Mouse (Mus musculus): ENCODE data around the gene Gm28048. TPM values are rescaled to one million over a fixed set of nuclear protein-coding genes. Genes with fewer than 3 reads are reported as not detected.
A peak's percentile ranks its signal among the peaks of the same experiment; 100 is the strongest.

Gm28048 gene
- polyA plus RNA-seq, 1 experiment, result 1.9 TPM

- Histone ChIP-seq H3ac (ENCODE audit: control insufficient read depth, insufficient read length) (no peak overlapping the region), H3K79me2 (ENCODE audit: control insufficient read depth, insufficient read depth) (peaks cover 79% of the 10 kb centered on the region), H3K4me2 (ENCODE audit: low read depth) (peak overlapping the region; percentile 51), H3K27me3 (ENCODE audit: control insufficient read depth, insufficient read depth, insufficient read length) (no peaks in the 10 kb centered on the region), H3K4me3 (no peak overlapping the region), H3K36me3 (ENCODE audit: control insufficient read depth, insufficient read depth) (no peaks in the 10 kb centered on the region)
- no peak for TF ChIP-seq REST (IDR thresholded peaks at IDR 0.05; ENCODE audit: insufficient read depth, insufficient read length)
- TF ChIP-seq POLR2AphosphoS2 (IDR thresholded peaks at IDR 0.05; ENCODE audit: insufficient read length, low read depth), result no peak
- TF ChIP-seq MYOD1 (IDR thresholded peaks at IDR 0.05; ENCODE audit: control insufficient read depth in 1 of 3, insufficient read length in 2 of 3, low read depth in 2 of 3), result no peak
- no peak for TF ChIP-seq E2F4 (IDR thresholded peaks at IDR 0.05; ENCODE audit: insufficient read depth)
- no peak for TF ChIP-seq TCF3 (IDR thresholded peaks at IDR 0.05; ENCODE audit: insufficient read length, low read depth)
- no peak for TF ChIP-seq USF1 (IDR thresholded peaks at IDR 0.05; ENCODE audit: low read depth)
- no peak for TF ChIP-seq POLR2A (IDR thresholded peaks at IDR 0.05; ENCODE audit: insufficient read length, low read depth)
- TF ChIP-seq MYOG (IDR thresholded peaks at IDR 0.05; ENCODE audit: control insufficient read depth in 1 of 3, insufficient read depth in 1 of 3, insufficient read length in 2 of 3, low read depth in 2 of 3), result no peak
- TF ChIP-seq TCF12 (IDR thresholded peaks at IDR 0.05; ENCODE audit: insufficient read depth, poor library complexity, severe bottlenecking), result no peak
- no peak for TF ChIP-seq CEBPB (IDR thresholded peaks at IDR 0.05; ENCODE audit: insufficient read depth, poor library complexity, severe bottlenecking)
- TF ChIP-seq SRF (IDR thresholded peaks at IDR 0.05; ENCODE audit: control insufficient read depth, insufficient read length, low read depth), result no peak
- no peak for TF ChIP-seq MAX (IDR thresholded peaks at IDR 0.05; ENCODE audit: low read depth)
Measured at GRCm38 (mm10) chr11:22978711-22979110, 3.2 kb downstream of the Gm28048 start.

DNA sequence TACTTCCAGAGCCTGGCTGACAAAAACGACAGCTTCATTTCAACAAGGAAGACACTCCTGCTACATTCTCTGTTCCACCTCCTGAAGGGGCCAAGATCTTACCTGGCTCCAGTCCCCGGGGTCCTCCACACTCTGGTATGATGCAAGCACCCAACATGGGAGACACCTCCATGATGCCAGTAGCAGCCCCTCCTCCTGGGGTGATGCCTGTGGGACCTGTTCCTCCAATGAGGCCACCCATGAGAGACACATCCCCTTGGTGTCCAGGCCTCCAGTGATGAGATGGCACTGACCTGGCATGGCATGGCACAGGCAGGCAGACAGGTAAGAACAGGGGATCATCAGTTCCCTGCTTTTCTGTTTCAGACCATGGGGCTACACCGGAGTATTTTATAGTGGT is 3.7 kb downstream of the Gm28048 start:
- Histone ChIP-seq H3K36me3 (ENCODE audit: control insufficient read depth, insufficient read depth) (no peaks in the 10 kb centered on the region), H3K79me2 (ENCODE audit: control insufficient read depth, insufficient read depth) (peaks cover 84% of the 10 kb centered on the region), H3K4me2 (ENCODE audit: low read depth) (peak overlapping the region; percentile 43), H3K27me3 (ENCODE audit: control insufficient read depth, insufficient read depth, insufficient read length) (no peaks in the 10 kb centered on the region), H3K4me3 (no peak overlapping the region), H3ac (ENCODE audit: control insufficient read depth, insufficient read length) (no peak overlapping the region)
- no peak for TF ChIP-seq TCF12 (IDR thresholded peaks at IDR 0.05; ENCODE audit: insufficient read depth, poor library complexity, severe bottlenecking)
- peak; percentile 35 for TF ChIP-seq POLR2A (IDR thresholded peaks at IDR 0.05; ENCODE audit: insufficient read length, low read depth)
- TF ChIP-seq POLR2AphosphoS2 (IDR thresholded peaks at IDR 0.05; ENCODE audit: insufficient read length, low read depth), result peak; percentile 20

DNA sequence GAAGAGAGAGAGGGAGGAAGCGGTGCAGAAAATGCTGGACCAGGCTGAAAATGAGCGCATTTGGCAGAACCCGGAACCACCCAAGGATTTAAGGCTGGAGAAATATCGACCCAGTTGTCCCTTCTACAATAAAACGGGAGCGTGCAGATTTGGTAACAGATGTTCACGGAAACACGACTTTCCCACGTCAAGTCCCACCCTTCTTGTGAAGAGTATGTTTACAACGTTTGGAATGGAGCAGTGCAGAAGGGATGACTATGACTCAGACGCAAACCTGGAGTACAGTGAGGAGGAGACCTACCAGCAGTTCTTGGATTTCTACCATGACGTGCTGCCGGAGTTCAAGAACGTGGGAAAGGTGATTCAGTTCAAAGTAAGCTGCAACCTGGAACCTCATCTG is 8.3 kb downstream of the Gm28048 start:
- H3K36me3 ChIP-seq (ENCODE audit: control insufficient read depth, insufficient read depth), result no peaks in the 10 kb centered on the region
- H3K4me3 ChIP-seq, result peak overlapping the region; percentile 64
- H3K79me2 ChIP-seq (ENCODE audit: control insufficient read depth, insufficient read depth), result peaks cover 79% of the 10 kb centered on the region
- peak overlapping the region; percentile 66 for H3K4me2 ChIP-seq (ENCODE audit: low read depth)
- TF ChIP-seq TCF3 (IDR thresholded peaks at IDR 0.05; ENCODE audit: insufficient read length, low read depth) (no peak), REST (IDR thresholded peaks at IDR 0.05; ENCODE audit: insufficient read depth, insufficient read length) (no peak)
- H3ac ChIP-seq (ENCODE audit: control insufficient read depth, insufficient read length), result peak overlapping the region; percentile 12
- H3K27me3 ChIP-seq (ENCODE audit: control insufficient read depth, insufficient read depth, insufficient read length), result no peaks in the 10 kb centered on the region

GRCm38 (mm10) chr11:22972746-22973526 is 9.0 kb downstream of the Gm28048 start:
- Histone ChIP-seq H3K79me2 (ENCODE audit: control insufficient read depth, insufficient read depth) (peaks cover 78% of the 10 kb centered on the region), H3K4me2 (ENCODE audit: low read depth) (peak overlapping the region; percentile 77), H3K4me3 (peak overlapping the region; percentile 64), H3ac (ENCODE audit: control insufficient read depth, insufficient read length) (peak overlapping the region; percentile 11), H3K27me3 (ENCODE audit: control insufficient read depth, insufficient read depth, insufficient read length) (no peaks in the 10 kb centered on the region), H3K36me3 (ENCODE audit: control insufficient read depth, insufficient read depth) (no peaks in the 10 kb centered on the region)
- TF ChIP-seq SRF (IDR thresholded peaks at IDR 0.05; ENCODE audit: control insufficient read depth, insufficient read length, low read depth) (no peak), USF1 (IDR thresholded peaks at IDR 0.05; ENCODE audit: low read depth) (no peak), TCF12 (IDR thresholded peaks at IDR 0.05; ENCODE audit: insufficient read depth, poor library complexity, severe bottlenecking) (no peak), CEBPB (IDR thresholded peaks at IDR 0.05; ENCODE audit: insufficient read depth, poor library complexity, severe bottlenecking) (peak; percentile 98), TCF3 (IDR thresholded peaks at IDR 0.05; ENCODE audit: insufficient read length, low read depth) (no peak), MYOD1 (IDR thresholded peaks at IDR 0.05; ENCODE audit: control insufficient read depth in 1 of 3, insufficient read length in 2 of 3, low read depth in 2 of 3) (peak in 1 of 3 experiments; percentile 18), MYOG (IDR thresholded peaks at IDR 0.05; ENCODE audit: control insufficient read depth in 1 of 3, insufficient read depth in 1 of 3, insufficient read length in 2 of 3, low read depth in 2 of 3) (no peak), POLR2A (IDR thresholded peaks at IDR 0.05; ENCODE audit: insufficient read length, low read depth) (peak; percentile 64), POLR2AphosphoS2 (IDR thresholded peaks at IDR 0.05; ENCODE audit: insufficient read length, low read depth) (peak; percentile 90), E2F4 (IDR thresholded peaks at IDR 0.05; ENCODE audit: insufficient read depth) (no peak), REST (IDR thresholded peaks at IDR 0.05; ENCODE audit: insufficient read depth, insufficient read length) (no peak), MAX (IDR thresholded peaks at IDR 0.05; ENCODE audit: low read depth) (no peak)
